Mouse (Mus musculus) lung, embryonic 15.5 days (tissue): Measurements from ENCODE around the gene Dpf3. TPM values are rescaled to one million over a fixed set of nuclear protein-coding genes. Genes with fewer than 3 reads are reported as not detected.

Source experiments
- ATAC-seq: fragments of 200-750 bp; cut with Nextera tagmentation; 2 replicates; pipeline ENCODE4 v1.8.0; 2017; ENCODE audit warnings: moderate number of reproducible peaks, borderline replicate concordance; ENCODE audit not compliant: low FRiP score, low TSS enrichment; ENCODE audit errors: extremely low read depth
- H3K27ac ChIP-seq: fragments of 300-500 bp; sonication (generic); 2 replicates; pipeline ENCODE4 v1.5.1; 2015; ENCODE audit warnings: moderate library complexity, mild to moderate bottlenecking, inconsistent platforms
- H3K27me3 ChIP-seq: fragments of 300-500 bp; sonication (generic); 2 replicates; pipeline ENCODE4 v1.6.1; 2015; ENCODE audit warnings: inconsistent platforms
- H3K36me3 ChIP-seq: fragments of 300-500 bp; sonication (generic); 2 replicates; pipeline ENCODE4 v1.6.1; 2015; ENCODE audit warnings: inconsistent platforms
- H3K4me1 ChIP-seq: fragments of 300-500 bp; sonication (generic); 2 replicates; pipeline ENCODE4 v1.6.1; 2015; ENCODE audit warnings: inconsistent platforms
- H3K4me2 ChIP-seq: fragments of 300-500 bp; sonication (generic); 2 replicates; pipeline ENCODE4 v1.6.1; 2015; ENCODE audit warnings: inconsistent platforms, mild to moderate bottlenecking, moderate library complexity
- H3K4me3 ChIP-seq: fragments of 300-500 bp; sonication (generic); 2 replicates; pipeline ENCODE4 v1.5.1; 2015; ENCODE audit warnings: mild to moderate bottlenecking, inconsistent platforms
- H3K9ac ChIP-seq: fragments of 300-500 bp; sonication (generic); 2 replicates; pipeline ENCODE4 v1.6.1; 2015; ENCODE audit warnings: inconsistent platforms
- H3K9me3 ChIP-seq: fragments of 300-500 bp; sonication (generic); 2 replicates; pipeline ENCODE4 v1.6.1; 2016; ENCODE audit warnings: inconsistent platforms
- WGBS: fragments of 180-500 bp; shearing (Covaris S2); methylation state at CpG from one replicate; pipeline ENCODE4 v1.1.7; 2015; 5-methylcytosine and 5-hydroxymethylcytosine counted together
- polyA plus RNA-seq: library from polyadenylated mRNA; unstranded; fragments of >200 nt; fragmentation: Nextera tagmentation; extraction: Ambion mirVana; gene quantifications from 2 replicates; pipeline ENCODE4 v1.2.1, GENCODE M21; 2015

Gene Dpf3
- polyA plus RNA-seq, 1 experiment from 2014 or later, result 3.7 TPM

- WGBS, result 28% methylated on average over 8 of the region's 8 CpGs
- peaks cover 10% of the 10 kb centered on the region for H3K4me1 ChIP-seq
- H3K4me2 ChIP-seq, result peak overlapping the region; percentile 63
- no peak for ATAC-seq
- no peaks in the 10 kb centered on the region for H3K36me3 ChIP-seq
- peak overlapping the region; percentile 64 for H3K9ac ChIP-seq
- H3K27me3 ChIP-seq, result no peaks in the 10 kb centered on the region
- H3K9me3 ChIP-seq, result no peaks in the 10 kb centered on the region
- no peak overlapping the region; the same call in 1 of the 2 replicates for H3K27ac ChIP-seq
- H3K4me3 ChIP-seq, result peak overlapping the region; percentile 72
Measured at GRCm38 (mm10) chr12:83521083-83521482, 33.6 kb upstream of the Dpf3 start.

- under 1% methylated on average over 32 of the region's 32 CpGs for WGBS
- Histone ChIP-seq H3K9me3 (no peaks in the 10 kb centered on the region), H3K4me3 (peak within 1 kb of the TSS; percentile 72), H3K27me3 (no peaks in the 10 kb centered on the region), H3K36me3 (no peaks in the 10 kb centered on the region), H3K4me1 (peaks cover 10% of the 10 kb centered on the region), H3K9ac (peak within 1 kb of the TSS; percentile 64), H3K27ac (peak within 1 kb of the TSS; percentile 51), H3K4me2 (peak within 1 kb of the TSS; percentile 63)
- peak; percentile 99 for ATAC-seq
Measured at GRCm38 (mm10) chr12:83520311-83520890, 32.9 kb upstream of the Dpf3 start, which contains the start of gene Dcaf4. Dcaf4 (plus strand) TSS chr12:83520466.

GRCm38 (mm10) chr12:83517580-83517979 is 30.1 kb upstream of the Dpf3 start:
- WGBS, result 61% methylated on average over 3 of the region's 3 CpGs
- Histone ChIP-seq H3K4me2 (no peak overlapping the region), H3K36me3 (no peaks in the 10 kb centered on the region), H3K9me3 (no peaks in the 10 kb centered on the region), H3K27me3 (no peaks in the 10 kb centered on the region), H3K4me3 (no peak overlapping the region), H3K4me1 (peaks cover 10% of the 10 kb centered on the region), H3K9ac (no peak overlapping the region), H3K27ac (no peak overlapping the region)
- no peak for ATAC-seq

GRCm38 (mm10) chr12:83514216-83514615 is 26.7 kb upstream of the Dpf3 start:
- Histone ChIP-seq H3K9ac (no peak overlapping the region), H3K4me2 (no peak overlapping the region), H3K4me3 (no peak overlapping the region), H3K4me1 (no peaks in the 10 kb centered on the region), H3K36me3 (no peaks in the 10 kb centered on the region), H3K27ac (no peak overlapping the region), H3K9me3 (no peaks in the 10 kb centered on the region), H3K27me3 (no peaks in the 10 kb centered on the region)
- 68% methylated on average over 4 of the region's 4 CpGs for WGBS
- no peak for ATAC-seq

- no peak for ATAC-seq
- no peak overlapping the region for H3K4me2 ChIP-seq
- H3K9me3 ChIP-seq, result no peaks in the 10 kb centered on the region
- WGBS, result 3% methylated on average over 5 of the region's 5 CpGs
- no peak overlapping the region for H3K27ac ChIP-seq
- no peaks in the 10 kb centered on the region for H3K27me3 ChIP-seq
- H3K4me3 ChIP-seq, result no peak overlapping the region
- no peaks in the 10 kb centered on the region for H3K4me1 ChIP-seq
- no peaks in the 10 kb centered on the region for H3K36me3 ChIP-seq
- no peak overlapping the region for H3K9ac ChIP-seq
Measured at GRCm38 (mm10) chr12:83513185-83513584, 25.7 kb upstream of the Dpf3 start.

GRCm38 (mm10) chr12:83512783-83513182 is 25.3 kb upstream of the Dpf3 start:
- no peak overlapping the region for H3K4me3 ChIP-seq
- WGBS, result 25% methylated on average over 4 of the region's 4 CpGs
- no peaks in the 10 kb centered on the region for H3K36me3 ChIP-seq
- H3K4me2 ChIP-seq, result no peak overlapping the region
- H3K9me3 ChIP-seq, result no peaks in the 10 kb centered on the region
- H3K27ac ChIP-seq, result no peak overlapping the region
- no peak overlapping the region for H3K9ac ChIP-seq
- ATAC-seq, result no peak
- no peaks in the 10 kb centered on the region for H3K27me3 ChIP-seq
- no peaks in the 10 kb centered on the region for H3K4me1 ChIP-seq

- H3K36me3 ChIP-seq, result no peaks in the 10 kb centered on the region
- no peaks in the 10 kb centered on the region for H3K27me3 ChIP-seq
- no peak overlapping the region for H3K4me2 ChIP-seq
- ATAC-seq, result no peak
- no peak overlapping the region for H3K4me3 ChIP-seq
- no peaks in the 10 kb centered on the region for H3K9me3 ChIP-seq
- WGBS, result 79% methylated on average over 5 of the region's 5 CpGs
- no peaks in the 10 kb centered on the region for H3K4me1 ChIP-seq
- no peak overlapping the region for H3K27ac ChIP-seq
- no peak overlapping the region for H3K9ac ChIP-seq
Measured at GRCm38 (mm10) chr12:83510586-83510985, 23.1 kb upstream of the Dpf3 start.

- no peaks in the 10 kb centered on the region for H3K36me3 ChIP-seq
- WGBS, result 72% methylated on average over 10 of the region's 10 CpGs
- no peak for ATAC-seq
Measured at GRCm38 (mm10) chr12:83506543-83506942, 19.0 kb upstream of the Dpf3 start.

GRCm38 (mm10) chr12:83502190-83502589 is 14.7 kb upstream of the Dpf3 start:
- ATAC-seq, result no peak; the same call in 1 of the 2 replicates
- no peak overlapping the region for H3K4me3 ChIP-seq
- WGBS, result 6% methylated on average over 9 of the region's 9 CpGs

More at GRCm38 (mm10) chr12:83506543-83506942, 19.0 kb upstream of the Dpf3 start:
- Histone ChIP-seq H3K27ac (no peak overlapping the region), H3K4me2 (no peak overlapping the region), H3K4me1 (no peaks in the 10 kb centered on the region), H3K27me3 (0 out of 2 replicates have a peak, but pooled peaks cover 5% of the 10 kb centered on the region), H3K9me3 (no peaks in the 10 kb centered on the region), H3K9ac (no peak overlapping the region), H3K4me3 (no peak overlapping the region)

GRCm38 (mm10) chr12:83499256-83499655 is 11.7 kb upstream of the Dpf3 start:
- H3K27me3 ChIP-seq, result 0 out of 2 replicates have a peak, but pooled peaks cover 5% of the 10 kb centered on the region
- no peak overlapping the region for H3K4me2 ChIP-seq
- H3K4me1 ChIP-seq, result no peaks in the 10 kb centered on the region
- H3K4me3 ChIP-seq, result no peak overlapping the region
- WGBS, result 65% methylated on average over 5 of the region's 5 CpGs
- no peak for ATAC-seq
- no peaks in the 10 kb centered on the region for H3K9me3 ChIP-seq
- H3K9ac ChIP-seq, result no peak overlapping the region
- H3K27ac ChIP-seq, result no peak overlapping the region
- H3K36me3 ChIP-seq, result no peaks in the 10 kb centered on the region

More at GRCm38 (mm10) chr12:83502190-83502589, 14.7 kb upstream of the Dpf3 start:
- Histone ChIP-seq H3K4me1 (no peaks in the 10 kb centered on the region), H3K27ac (no peak overlapping the region), H3K27me3 (0 out of 2 replicates have a peak, but pooled peaks cover 5% of the 10 kb centered on the region), H3K4me2 (no peak overlapping the region), H3K9ac (no peak overlapping the region), H3K36me3 (no peaks in the 10 kb centered on the region), H3K9me3 (no peaks in the 10 kb centered on the region)

GRCm38 (mm10) chr12:83497959-83498358 is 10.4 kb upstream of the Dpf3 start:
- Histone ChIP-seq H3K4me2 (no peak overlapping the region), H3K9me3 (no peaks in the 10 kb centered on the region), H3K4me3 (no peak overlapping the region), H3K27ac (no peak overlapping the region), H3K4me1 (no peaks in the 10 kb centered on the region), H3K27me3 (0 out of 2 replicates have a peak, but pooled peaks cover 5% of the 10 kb centered on the region), H3K9ac (no peak overlapping the region), H3K36me3 (no peaks in the 10 kb centered on the region)
- 73% methylated on average over 3 of the region's 3 CpGs for WGBS
- ATAC-seq, result no peak

GRCm38 (mm10) chr12:83496736-83497135 is 9.2 kb upstream of the Dpf3 start:
- 83% methylated on average over 6 of the region's 6 CpGs for WGBS
- no peak overlapping the region for H3K27ac ChIP-seq
- H3K4me3 ChIP-seq, result no peak overlapping the region
- H3K36me3 ChIP-seq, result no peaks in the 10 kb centered on the region
- no peak overlapping the region for H3K9ac ChIP-seq
- H3K4me2 ChIP-seq, result no peak overlapping the region
- no peaks in the 10 kb centered on the region for H3K4me1 ChIP-seq
- H3K27me3 ChIP-seq, result 0 out of 2 replicates have a peak, but pooled peaks cover 2% of the 10 kb centered on the region
- H3K9me3 ChIP-seq, result no peaks in the 10 kb centered on the region
- no peak for ATAC-seq
